Mouse (Mus musculus) heart, embryonic 13.5 days (tissue): ENCODE results near the gene Smarcb1. TPM values are rescaled to one million over a fixed set of nuclear protein-coding genes. Genes with fewer than 3 reads are reported as not detected.

Experiments used
- ATAC-seq: fragments of 200-750 bp; cut with Nextera tagmentation; 2 replicates; pipeline ENCODE4 v1.8.0; 2017; ENCODE audit warnings: moderate TSS enrichment; ENCODE audit not compliant: insufficient number of reproducible peaks, low FRiP score, low TSS enrichment; ENCODE audit errors: extremely low read depth
- H3K27ac ChIP-seq: fragments of 300-500 bp; sonication (generic); replicated peaks from 2 replicates; pipeline ENCODE4 v1.5.1; 2015; ENCODE audit warnings: moderate library complexity, mild to moderate bottlenecking, inconsistent platforms
- H3K27me3 ChIP-seq: fragments of 300-500 bp; sonication (generic); replicated peaks from 2 replicates; pipeline ENCODE4 v1.6.1; 2015; ENCODE audit warnings: mild to moderate bottlenecking, inconsistent platforms
- H3K36me3 ChIP-seq: fragments of 300-500 bp; sonication (generic); 2 replicates; pipeline ENCODE4 v1.6.1; 2015; ENCODE audit warnings: mild to moderate bottlenecking, inconsistent platforms
- H3K4me1 ChIP-seq: fragments of 300-500 bp; sonication (generic); 2 replicates; pipeline ENCODE4 v1.6.1; 2015; ENCODE audit warnings: inconsistent platforms
- H3K4me2 ChIP-seq: fragments of 300-500 bp; sonication (generic); 2 replicates; pipeline ENCODE4 v1.6.1; 2015; ENCODE audit warnings: inconsistent platforms, mild to moderate bottlenecking, moderate library complexity
- H3K4me3 ChIP-seq: fragments of 300-500 bp; sonication (generic); 2 replicates; pipeline ENCODE4 v1.5.1; 2015; ENCODE audit warnings: moderate library complexity, mild to moderate bottlenecking, inconsistent platforms
- H3K9ac ChIP-seq: fragments of 300-500 bp; sonication (generic); 2 replicates; pipeline ENCODE4 v1.6.1; 2015; ENCODE audit warnings: inconsistent platforms, mild to moderate bottlenecking, moderate library complexity
- H3K9me3 ChIP-seq: fragments of 300-500 bp; sonication (generic); 2 replicates; pipeline ENCODE4 v1.6.1; 2016; ENCODE audit warnings: inconsistent platforms
- WGBS: fragments of 180-500 bp; shearing (Covaris S2); methylation state at CpG from one replicate; pipeline ENCODE4 v1.1.7; 2015; ENCODE audit warnings: mixed read lengths; 5-methylcytosine and 5-hydroxymethylcytosine counted together
- polyA plus RNA-seq: library from polyadenylated mRNA; unstranded; fragments of >200 nt; fragmentation: Nextera tagmentation; extraction: Ambion mirVana; gene quantifications from 2 replicates; pipeline ENCODE4 v1.2.1, GENCODE M21; 2015

The Smarcb1 gene
- polyA plus RNA-seq, 1 experiment from 2014 or later, result 118 TPM

GRCm38 (mm10) chr10:75853452-75853851, 68.0 kb downstream of the Smarcb1 start:
- H3K27me3 ChIP-seq, result 0 out of 2 replicates have a peak, but pooled peaks cover 16% of the 10 kb centered on the region
- 25% methylated on average over 10 of the region's 10 CpGs for WGBS
- H3K36me3 ChIP-seq, result peaks cover 19% of the 10 kb centered on the region
- no peak for ATAC-seq
- no peaks in the 10 kb centered on the region for H3K9me3 ChIP-seq
- no peak overlapping the region for H3K4me2 ChIP-seq
- no peak overlapping the region for H3K9ac ChIP-seq
- peaks cover 15% of the 10 kb centered on the region for H3K4me1 ChIP-seq
- H3K4me3 ChIP-seq, result no peak overlapping the region
- H3K27ac ChIP-seq, result no peak overlapping the region

DNA sequence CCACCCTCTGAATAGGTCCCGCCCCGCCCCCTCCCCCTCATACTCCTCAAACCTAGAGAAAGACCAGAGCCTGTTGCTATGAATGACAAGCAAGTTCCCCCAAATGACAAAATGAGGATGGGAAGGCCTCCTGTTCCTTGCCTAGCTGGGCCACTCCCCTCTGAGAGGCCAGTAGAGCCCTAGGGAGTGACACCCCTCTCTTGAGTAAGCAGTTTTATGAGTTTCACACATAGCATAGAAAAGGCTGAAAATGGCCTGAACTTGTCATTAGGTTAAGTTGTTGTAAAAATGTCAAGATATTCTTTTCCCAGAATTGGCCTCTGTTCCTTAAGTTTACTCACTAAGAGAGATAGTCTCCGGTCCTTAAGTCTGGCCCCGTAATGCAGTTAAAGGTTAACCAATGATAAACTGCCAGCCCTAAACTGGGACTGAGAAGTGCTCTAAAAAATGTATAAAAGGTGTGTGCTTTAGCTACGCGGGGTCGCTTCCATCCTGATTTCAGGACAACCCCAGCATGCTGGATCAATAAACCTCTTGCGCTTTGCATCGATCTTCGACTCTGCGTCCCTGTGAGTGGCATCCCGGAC, 68.8 kb downstream of the Smarcb1 start:
- H3K4me1 ChIP-seq, result peaks cover 7% of the 10 kb centered on the region
- H3K27me3 ChIP-seq, result 0 out of 2 replicates have a peak, but pooled peaks cover 16% of the 10 kb centered on the region
- peaks cover 11% of the 10 kb centered on the region for H3K36me3 ChIP-seq
- H3K4me3 ChIP-seq, result no peak overlapping the region
- 95% methylated on average over 12 of the region's 12 CpGs for WGBS
- H3K4me2 ChIP-seq, result no peak overlapping the region
- no peak overlapping the region for H3K27ac ChIP-seq
- no peaks in the 10 kb centered on the region for H3K9me3 ChIP-seq
- no peak for ATAC-seq
- H3K9ac ChIP-seq, result no peak overlapping the region

GRCm38 (mm10) chr10:75851681-75852080, 69.7 kb downstream of the Smarcb1 start:
- 38% methylated on average over 3 of the region's 3 CpGs for WGBS
- Histone ChIP-seq H3K4me3 (no peak overlapping the region), H3K27me3 (0 out of 2 replicates have a peak, but pooled peaks cover 16% of the 10 kb centered on the region), H3K4me1 (peaks cover 5% of the 10 kb centered on the region), H3K9ac (no peak overlapping the region), H3K27ac (no peak overlapping the region), H3K4me2 (no peak overlapping the region), H3K9me3 (no peaks in the 10 kb centered on the region), H3K36me3 (peaks cover 1% of the 10 kb centered on the region)
- no peak for ATAC-seq

DNA sequence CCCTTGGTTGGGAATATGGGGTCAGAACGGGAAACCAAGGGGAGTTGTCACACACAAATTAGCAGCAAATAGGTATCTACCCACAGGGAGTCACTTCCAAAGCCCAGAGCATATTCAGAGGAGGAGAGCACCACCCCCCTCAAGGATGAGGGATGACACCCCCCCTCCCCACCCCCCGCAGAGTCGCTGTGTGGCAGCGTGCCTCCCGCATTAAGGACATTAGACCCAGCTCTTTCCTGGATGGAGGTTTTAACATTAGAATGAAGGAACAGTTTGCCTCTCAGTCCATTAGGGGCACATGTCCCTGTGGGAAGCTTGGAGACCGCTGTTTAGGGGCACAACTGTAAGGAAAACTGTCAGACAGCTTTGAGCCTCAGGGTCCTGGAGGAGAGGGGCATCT, 70.3 kb downstream of the Smarcb1 start:
- no peak overlapping the region for H3K4me3 ChIP-seq
- no peak overlapping the region for H3K4me2 ChIP-seq
- 10% methylated on average over 6 of the region's 6 CpGs for WGBS
- 0 out of 2 replicates have a peak overlapping the region, but pooled peaks have one; percentile 16 for H3K9ac ChIP-seq
- no peak for ATAC-seq
- no peaks in the 10 kb centered on the region for H3K36me3 ChIP-seq
- H3K27me3 ChIP-seq, result 0 out of 2 replicates have a peak, but pooled peaks cover 16% of the 10 kb centered on the region
- no peaks in the 10 kb centered on the region for H3K9me3 ChIP-seq
- no peak overlapping the region for H3K27ac ChIP-seq
- H3K4me1 ChIP-seq, result peaks cover 5% of the 10 kb centered on the region

DNA sequence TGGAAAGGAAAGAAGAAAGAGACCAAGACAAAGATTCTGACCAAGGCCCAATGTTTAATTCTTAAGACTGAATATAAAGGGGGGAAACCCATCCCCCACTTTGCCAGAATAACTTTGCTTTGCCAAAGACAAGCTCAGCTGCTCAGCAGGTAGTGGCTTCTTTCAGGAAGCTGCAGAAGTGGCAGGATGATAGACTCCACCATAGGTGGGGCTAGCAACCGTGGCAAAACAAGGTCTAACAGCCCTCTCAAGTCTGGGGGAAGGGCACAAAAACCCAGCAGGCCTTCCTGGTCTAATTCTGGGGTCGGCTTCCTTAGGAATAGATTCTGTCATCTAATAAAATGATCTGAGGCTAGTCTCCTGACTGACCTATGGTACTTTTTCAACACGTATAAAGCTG, 73.0 kb downstream of the Smarcb1 start:
- Histone ChIP-seq H3K9ac (no peak overlapping the region), H3K4me3 (no peak overlapping the region), H3K27ac (no peak overlapping the region), H3K27me3 (0 out of 2 replicates have a peak, but pooled peaks cover 16% of the 10 kb centered on the region), H3K9me3 (no peaks in the 10 kb centered on the region), H3K4me1 (peaks cover 5% of the 10 kb centered on the region), H3K4me2 (no peak overlapping the region), H3K36me3 (no peaks in the 10 kb centered on the region)
- 24% methylated on average over 3 of the region's 3 CpGs for WGBS
- no peak for ATAC-seq

Other genes with a start within 250 kb of the Smarcb1 start
- 21.5 and 24.3 TPM in 2 replicates for gene Cabin1, start 157.3 kb downstream of the Smarcb1 start, polyA plus RNA-seq
- gene Ddt, start 148.2 kb downstream of the Smarcb1 start, polyA plus RNA-seq, result 30.8 and 38.9 TPM in 2 replicates
- gene Gm20441, start 140.7 kb downstream of the Smarcb1 start, polyA plus RNA-seq, result not detected in 2 replicates
- gene Gstt3, start 140.2 kb downstream of the Smarcb1 start, polyA plus RNA-seq, result 3.2 and 4.1 TPM in 2 replicates
- 5.3 and 7.1 TPM in 2 replicates for gene Gstt1, start 123.0 kb downstream of the Smarcb1 start, polyA plus RNA-seq
- not detected in 2 replicates for gene Gstt4, start 99.1 kb downstream of the Smarcb1 start, polyA plus RNA-seq
- 9.5 and 13.0 TPM in 2 replicates for gene Gstt2, start 84.2 kb downstream of the Smarcb1 start, polyA plus RNA-seq
- 2,411 and 2,681 TPM in 2 replicates for gene Mif, start 61.4 kb downstream of the Smarcb1 start, polyA plus RNA-seq
- gene Derl3, start 28.2 kb downstream of the Smarcb1 start, polyA plus RNA-seq, result 2.4 TPM in 2 replicates
- 463 and 524 TPM in 2 replicates for gene Chchd10, start 11.5 kb upstream of the Smarcb1 start, polyA plus RNA-seq
- gene Mmp11, start 14.9 kb upstream of the Smarcb1 start, polyA plus RNA-seq, result 28.6 and 30.7 TPM in 2 replicates
- gene Gm867, start 19.1 kb upstream of the Smarcb1 start, polyA plus RNA-seq, result 0.99 and 1.8 TPM in 2 replicates
- 0.25 and 0.41 TPM in 2 replicates for gene Vpreb3, start 21.4 kb upstream of the Smarcb1 start, polyA plus RNA-seq
- not detected in 2 replicates for gene Gm5134, start 32.9 kb upstream of the Smarcb1 start, polyA plus RNA-seq
- gene Zfp280b, start 111.0 kb upstream of the Smarcb1 start, polyA plus RNA-seq, result 12.2 and 12.5 TPM in 2 replicates
- not detected in 2 replicates for gene Slc5a4b, start 189.3 kb upstream of the Smarcb1 start, polyA plus RNA-seq
- not detected in 2 replicates for gene Slc5a4a, start 225.8 kb upstream of the Smarcb1 start, polyA plus RNA-seq